Mouse (Mus musculus): Measurements from ENCODE around the gene Ypel1. TPM values are rescaled to one million over a fixed set of nuclear protein-coding genes. Genes with fewer than 3 reads are reported as not detected.

Ypel1 gene
- polyA plus RNA-seq, 2 experiments: 20.3 to 36.9 TPM

- H3K36me3 ChIP-seq (ENCODE audit: control insufficient read depth, insufficient read depth, low read length): peaks cover 35% of the 10 kb centered on the region
- DNase-seq (ENCODE audit: low spot score) (no peak), ATAC-seq (ENCODE audit: low FRiP score, low read depth) (no peak)
- H3K4me1 ChIP-seq (ENCODE audit: control insufficient read depth, insufficient read depth, low read length): no peaks in the 10 kb centered on the region
- H3K4me3 ChIP-seq (replicated peaks; ENCODE audit: low read length): no peak overlapping the region
- TF ChIP-seq POLR2A (IDR thresholded peaks at IDR 0.05; ENCODE audit: borderline replicate concordance, extremely low read depth, insufficient read depth, insufficient read length): no peak
- H3K27me3 ChIP-seq (ENCODE audit: control insufficient read depth, insufficient read depth, low read length): no peaks in the 10 kb centered on the region
- no peak overlapping the region for H3K27ac ChIP-seq (replicated peaks; ENCODE audit: low read depth, low read length)
- H3K9me3 ChIP-seq (ENCODE audit: control insufficient read depth, low read length): peaks cover 3% of the 10 kb centered on the region; the same call in 1 of the 2 replicates
- no peak overlapping the region for H3K4me2 ChIP-seq (replicated peaks; ENCODE audit: low read depth, low read length, severe bottlenecking)
- no peak overlapping the region for H3K9ac ChIP-seq (ENCODE audit: low read depth, low read length, severe bottlenecking)
Observed at GRCm38 (mm10) chr16:17076869-17077268, 7.4 kb downstream of the Ypel1 start.

- WGBS: 58% methylated on average over 7 of the region's 7 CpGs
- H3K4me1 ChIP-seq (ENCODE audit: control insufficient read depth, insufficient read depth, low read length): no peaks in the 10 kb centered on the region
- no peak overlapping the region for H3K27ac ChIP-seq (replicated peaks; ENCODE audit: low read depth, low read length)
- no peak for TF ChIP-seq POLR2A (IDR thresholded peaks at IDR 0.05; ENCODE audit: borderline replicate concordance, extremely low read depth, insufficient read depth, insufficient read length)
- H3K4me3 ChIP-seq (replicated peaks; ENCODE audit: low read length): no peak overlapping the region
- peaks cover 3% of the 10 kb centered on the region; the same call in 1 of the 2 replicates for H3K9me3 ChIP-seq (ENCODE audit: control insufficient read depth, low read length)
- ATAC-seq (ENCODE audit: low FRiP score, low read depth): peak; percentile 34; the same call in 1 of the 2 replicates
- H3K9ac ChIP-seq (ENCODE audit: low read depth, low read length, severe bottlenecking): no peak overlapping the region
- H3K36me3 ChIP-seq (ENCODE audit: control insufficient read depth, insufficient read depth, low read length): peaks cover 44% of the 10 kb centered on the region
- DNase-seq (ENCODE audit: low spot score): no peak
- H3K4me2 ChIP-seq (replicated peaks; ENCODE audit: low read depth, low read length, severe bottlenecking): no peak overlapping the region
- H3K27me3 ChIP-seq (ENCODE audit: control insufficient read depth, insufficient read depth, low read length): no peaks in the 10 kb centered on the region
Observed at GRCm38 (mm10) chr16:17078101-17078500, 8.6 kb downstream of the Ypel1 start.

GRCm38 (mm10) chr16:17082121-17082792 lies 12.8 kb downstream of the Ypel1 start:
- H3K27ac ChIP-seq (replicated peaks; ENCODE audit: low read depth, low read length): no peak overlapping the region
- H3K4me1 ChIP-seq (ENCODE audit: control insufficient read depth, insufficient read depth, low read length): no peaks in the 10 kb centered on the region
- no peak for TF ChIP-seq POLR2A (IDR thresholded peaks at IDR 0.05; ENCODE audit: borderline replicate concordance, extremely low read depth, insufficient read depth, insufficient read length)
- H3K4me3 ChIP-seq (replicated peaks; ENCODE audit: low read length): no peak overlapping the region
- H3K27me3 ChIP-seq (ENCODE audit: control insufficient read depth, insufficient read depth, low read length): no peaks in the 10 kb centered on the region
- H3K4me2 ChIP-seq (replicated peaks; ENCODE audit: low read depth, low read length, severe bottlenecking): no peak overlapping the region
- peaks cover 71% of the 10 kb centered on the region for H3K36me3 ChIP-seq (ENCODE audit: control insufficient read depth, insufficient read depth, low read length)
- no peak overlapping the region for H3K9ac ChIP-seq (ENCODE audit: low read depth, low read length, severe bottlenecking)
- no peaks in the 10 kb centered on the region for H3K9me3 ChIP-seq (ENCODE audit: control insufficient read depth, low read length)
- 86% methylated on average over 6 of the region's 6 CpGs for WGBS
- ATAC-seq (ENCODE audit: low FRiP score, low read depth): no peak
- DNase-seq (ENCODE audit: low spot score): no peak

DNA sequence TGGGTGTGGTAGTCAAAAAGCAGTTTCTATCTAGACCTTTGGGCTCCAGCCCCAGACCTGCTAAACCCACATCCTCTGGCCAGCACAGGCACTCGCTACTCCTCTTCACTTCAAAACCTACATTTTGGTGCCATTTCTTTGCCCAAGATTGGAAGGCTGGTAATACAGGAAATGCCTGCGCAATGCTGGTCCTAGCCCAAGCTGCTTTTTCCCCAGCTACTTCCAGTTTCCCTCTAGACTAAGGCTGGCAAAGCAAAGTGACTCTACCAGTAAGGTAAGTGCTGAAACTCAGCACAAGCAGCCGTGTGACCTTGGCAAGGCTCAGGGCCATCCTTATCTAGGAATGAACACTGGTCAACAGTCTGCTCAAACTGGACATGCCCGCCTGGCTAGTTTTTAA lies 16.1 kb downstream of the Ypel1 start:
- Histone ChIP-seq H3K36me3 (ENCODE audit: control insufficient read depth, insufficient read depth, low read length) (peaks cover 83% of the 10 kb centered on the region), H3K9me3 (ENCODE audit: control insufficient read depth, low read length) (no peaks in the 10 kb centered on the region), H3K4me1 (ENCODE audit: control insufficient read depth, insufficient read depth, low read length) (no peaks in the 10 kb centered on the region), H3K4me3 (replicated peaks; ENCODE audit: low read length) (no peak overlapping the region), H3K4me2 (replicated peaks; ENCODE audit: low read depth, low read length, severe bottlenecking) (no peak overlapping the region), H3K9ac (ENCODE audit: low read depth, low read length, severe bottlenecking) (no peak overlapping the region), H3K27me3 (ENCODE audit: control insufficient read depth, insufficient read depth, low read length) (no peaks in the 10 kb centered on the region), H3K27ac (replicated peaks; ENCODE audit: low read depth, low read length) (no peak overlapping the region)
- ATAC-seq (ENCODE audit: low FRiP score, low read depth): no peak
- DNase-seq (ENCODE audit: low spot score): no peak
- no peak for TF ChIP-seq POLR2A (IDR thresholded peaks at IDR 0.05; ENCODE audit: borderline replicate concordance, extremely low read depth, insufficient read depth, insufficient read length)
- WGBS: 91% methylated on average over 4 of the region's 4 CpGs

- Histone ChIP-seq H3K9me3 (ENCODE audit: control insufficient read depth, low read length) (no peaks in the 10 kb centered on the region), H3K9ac (ENCODE audit: low read depth, low read length, severe bottlenecking) (no peak overlapping the region), H3K36me3 (ENCODE audit: control insufficient read depth, insufficient read depth, low read length) (peaks cover 89% of the 10 kb centered on the region), H3K4me1 (ENCODE audit: control insufficient read depth, insufficient read depth, low read length) (no peaks in the 10 kb centered on the region), H3K27ac (replicated peaks; ENCODE audit: low read depth, low read length) (no peak overlapping the region), H3K27me3 (ENCODE audit: control insufficient read depth, insufficient read depth, low read length) (no peaks in the 10 kb centered on the region), H3K4me3 (replicated peaks; ENCODE audit: low read length) (no peak overlapping the region), H3K4me2 (replicated peaks; ENCODE audit: low read depth, low read length, severe bottlenecking) (no peak overlapping the region)
- no peak for TF ChIP-seq POLR2A (IDR thresholded peaks at IDR 0.05; ENCODE audit: borderline replicate concordance, extremely low read depth, insufficient read depth, insufficient read length)
- DNase-seq (ENCODE audit: low spot score) (no peak), ATAC-seq (ENCODE audit: low FRiP score, low read depth) (no peak)
- WGBS: 88% methylated on average over 3 of the region's 3 CpGs
Observed at GRCm38 (mm10) chr16:17086241-17086640, 16.7 kb downstream of the Ypel1 start.

Data from limb, embryonic 14.5 days (tissue).